Mouse (Mus musculus): Measurements from ENCODE around the gene Egr2. TPM values are rescaled to one million over a fixed set of nuclear protein-coding genes. Genes with fewer than 3 reads are reported as not detected.

The Egr2 gene
- total RNA-seq, 2 experiments from 2014 or later: 1.0 to 1.4 TPM

DNA sequence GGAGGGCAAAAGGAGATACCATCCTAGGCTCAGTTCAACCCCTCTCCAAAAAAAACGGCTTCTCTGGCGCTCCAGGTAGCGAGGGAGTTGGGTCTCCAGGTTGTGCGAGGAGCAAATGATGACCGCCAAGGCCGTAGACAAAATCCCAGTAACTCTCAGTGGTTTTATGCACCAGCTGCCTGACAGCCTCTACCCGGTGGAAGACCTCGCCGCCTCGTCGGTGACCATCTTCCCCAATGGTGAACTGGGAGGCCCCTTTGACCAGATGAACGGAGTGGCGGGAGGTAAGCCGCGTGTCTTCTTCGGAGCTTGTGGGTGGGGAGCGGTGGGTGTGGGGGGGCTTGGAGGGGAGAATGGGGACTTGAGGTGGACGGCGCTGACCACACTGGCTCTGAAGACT, 2.8 kb downstream of the Egr2 start:
- no peak for ATAC-seq (ENCODE audit: poor library complexity, severe bottlenecking)

DNA sequence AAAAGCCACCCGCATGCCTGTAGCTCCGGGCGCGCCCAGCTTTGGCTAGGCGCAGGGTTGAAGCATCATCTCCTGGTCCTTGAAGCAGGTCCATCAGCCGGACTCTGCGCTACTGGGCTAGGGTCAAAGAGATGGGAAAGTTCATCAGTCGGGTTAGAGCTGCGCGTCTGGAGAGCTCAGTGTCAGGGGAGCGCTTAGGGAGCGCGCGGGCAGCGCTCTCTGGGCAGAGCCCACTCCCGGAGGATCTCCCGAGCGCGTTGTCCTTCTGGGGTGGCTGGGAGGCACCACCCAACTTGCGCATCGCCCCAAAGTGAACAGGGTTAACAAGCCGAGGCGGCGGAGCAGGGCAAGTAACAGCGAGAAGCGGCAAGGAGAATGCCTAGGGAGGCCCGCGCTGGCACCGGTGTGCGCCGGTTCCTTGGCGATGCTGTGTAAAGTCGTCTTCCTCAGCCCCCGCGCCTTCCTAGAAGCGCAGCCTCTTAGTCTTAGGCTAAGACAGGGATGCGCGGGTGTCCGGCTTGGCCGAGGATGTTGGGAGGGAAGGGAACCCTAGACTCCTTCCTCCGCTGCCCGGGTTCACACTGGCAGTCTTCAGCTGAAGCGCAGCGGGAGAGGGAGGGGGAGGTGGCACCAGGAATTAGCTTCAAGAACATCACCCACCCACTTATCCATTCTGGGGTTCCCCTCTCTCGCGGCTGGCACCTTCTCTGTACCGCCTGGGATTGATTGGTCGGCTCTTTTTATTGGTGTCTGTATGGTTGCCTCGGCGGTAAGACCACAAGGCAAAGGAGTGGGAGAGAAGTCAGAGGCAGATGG, 3.5 kb downstream of the Egr2 start:
- no peak for ATAC-seq (ENCODE audit: poor library complexity, severe bottlenecking)

DNA sequence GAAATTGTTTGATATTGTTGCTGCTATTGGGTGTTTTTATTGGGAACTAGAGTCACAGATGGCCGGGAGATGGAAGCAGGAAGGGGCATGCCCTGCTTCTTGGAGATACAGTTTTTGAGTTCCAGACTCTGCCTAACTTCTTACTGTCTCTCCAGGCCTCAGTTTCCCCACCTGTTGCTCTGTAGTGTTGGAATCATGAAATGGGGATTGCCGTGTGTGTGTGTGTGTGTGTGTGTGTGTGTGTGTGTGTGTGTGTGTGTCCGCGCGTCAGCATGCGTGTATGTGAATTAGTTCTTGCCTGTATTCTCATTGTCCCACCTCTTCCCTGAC, 4.1 kb downstream of the Egr2 start:
- ATAC-seq (ENCODE audit: poor library complexity, severe bottlenecking): no peak

DNA sequence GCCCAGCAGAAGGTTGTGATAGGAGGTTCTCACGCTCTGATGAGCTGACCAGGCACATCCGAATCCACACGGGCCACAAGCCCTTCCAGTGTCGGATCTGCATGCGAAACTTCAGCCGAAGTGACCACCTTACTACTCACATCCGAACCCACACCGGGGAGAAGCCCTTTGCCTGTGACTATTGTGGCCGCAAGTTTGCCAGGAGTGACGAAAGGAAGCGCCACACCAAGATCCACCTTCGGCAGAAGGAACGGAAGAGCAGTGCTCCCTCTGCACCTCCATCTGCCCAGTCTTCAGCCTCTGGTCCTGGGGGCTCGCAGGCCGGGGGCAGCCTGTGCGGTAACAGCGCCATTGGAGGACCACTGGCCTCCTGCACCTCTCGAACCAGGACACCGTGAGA, 5.3 kb downstream of the Egr2 start:
- no peak for ATAC-seq (ENCODE audit: poor library complexity, severe bottlenecking)

DNA sequence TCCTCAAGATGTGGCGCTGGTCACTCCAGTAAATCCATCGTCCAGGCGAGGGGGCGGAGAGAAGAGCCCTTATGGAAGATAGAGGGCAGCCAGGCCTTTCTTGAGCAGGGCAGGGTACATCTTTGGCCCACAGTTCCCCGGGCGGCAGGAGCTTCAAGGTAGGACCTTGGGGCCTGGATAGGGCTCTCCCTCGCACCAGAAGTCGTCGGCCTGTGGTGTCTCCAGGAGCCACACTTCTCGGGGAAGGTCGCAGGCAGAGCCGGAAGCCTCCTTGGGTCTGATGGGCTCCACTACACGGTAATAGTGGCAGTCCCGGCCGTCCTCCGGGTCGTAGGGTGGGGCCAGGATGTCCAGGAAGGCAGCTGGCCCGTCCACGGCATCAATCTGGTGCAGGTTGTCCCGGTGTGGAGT, 12.6 kb downstream of the Egr2 start:
- no peak for ATAC-seq (ENCODE audit: poor library complexity, severe bottlenecking)

DNA sequence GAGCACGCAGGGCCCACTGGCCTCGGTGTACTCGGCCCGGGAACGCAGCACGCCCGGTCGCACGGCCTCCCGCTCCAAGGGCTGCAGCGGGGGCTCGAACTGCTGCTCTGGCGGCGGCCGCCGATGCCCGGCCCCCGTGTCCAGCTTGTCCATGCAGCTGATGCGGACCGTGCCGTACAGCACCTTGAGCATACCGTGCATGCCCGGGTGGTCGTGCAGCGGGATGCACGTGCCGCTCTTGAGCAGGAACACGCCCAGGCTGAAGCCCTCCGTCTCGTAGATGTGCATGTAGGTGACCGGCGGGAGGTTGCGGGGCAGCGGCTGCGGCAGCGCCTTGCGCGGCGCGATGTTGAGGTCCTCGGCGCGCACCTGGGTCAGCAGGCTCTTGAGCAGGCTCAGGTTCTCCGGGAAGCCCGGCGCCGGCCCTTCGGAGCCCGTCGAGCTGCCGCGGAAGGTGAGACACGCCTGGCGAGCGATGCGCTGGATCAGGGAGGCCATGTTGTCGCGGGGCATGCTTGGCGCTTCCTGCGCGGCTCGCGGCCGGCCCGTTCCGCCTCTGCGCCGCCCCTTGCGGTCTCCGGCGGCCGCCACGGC, 13.1 kb downstream of the Egr2 start:
- ATAC-seq (ENCODE audit: poor library complexity, severe bottlenecking): peak; percentile 33; the same call in 1 of the 2 replicates

DNA sequence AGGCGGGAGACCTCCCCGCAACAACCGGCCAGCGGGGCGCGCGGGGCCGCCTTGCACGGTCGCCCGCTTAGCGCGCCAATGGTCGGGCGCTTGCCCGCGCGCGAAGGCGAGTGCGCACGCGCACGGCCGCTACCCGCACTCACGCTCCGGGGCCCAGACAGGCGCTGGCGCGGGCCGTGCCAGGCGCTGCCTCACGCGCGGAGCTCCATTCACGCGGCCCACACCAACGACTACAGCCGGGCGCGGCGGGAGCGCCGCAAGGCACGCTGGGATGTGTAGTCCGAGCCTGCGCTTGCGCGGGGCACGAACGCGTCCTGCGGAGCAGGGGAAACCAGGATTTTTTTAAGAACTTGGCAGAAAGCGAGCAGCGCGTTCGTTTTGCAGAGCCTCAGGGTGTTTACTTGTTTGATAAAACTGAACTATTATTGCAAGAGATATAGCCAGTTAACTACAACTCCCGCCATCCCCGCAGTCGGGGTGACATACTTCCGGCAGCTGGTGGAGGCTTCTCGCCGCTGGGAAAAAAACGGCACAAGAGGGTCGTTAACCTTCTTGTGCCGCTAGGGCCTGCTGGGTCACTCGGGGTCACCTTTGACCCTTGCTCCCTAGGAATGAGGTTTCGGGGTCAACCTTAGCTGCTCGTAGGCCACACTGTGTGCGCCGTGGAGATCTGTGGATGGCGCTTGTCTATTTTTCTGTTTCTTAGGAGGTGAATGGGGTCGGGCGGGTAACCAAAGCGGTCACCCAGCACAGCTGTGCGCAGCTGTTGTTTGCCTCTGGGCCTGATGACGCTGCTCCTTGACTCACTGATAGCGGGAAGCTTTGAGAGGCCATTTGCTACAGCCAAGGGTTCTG, 13.8 kb downstream of the Egr2 start, which contains the start of gene Ado:
Gene Ado, minus strand, starts transcription at position 79 of the 855 bp plus-strand sequence.
- ATAC-seq (ENCODE audit: poor library complexity, severe bottlenecking): peak; percentile 89

DNA sequence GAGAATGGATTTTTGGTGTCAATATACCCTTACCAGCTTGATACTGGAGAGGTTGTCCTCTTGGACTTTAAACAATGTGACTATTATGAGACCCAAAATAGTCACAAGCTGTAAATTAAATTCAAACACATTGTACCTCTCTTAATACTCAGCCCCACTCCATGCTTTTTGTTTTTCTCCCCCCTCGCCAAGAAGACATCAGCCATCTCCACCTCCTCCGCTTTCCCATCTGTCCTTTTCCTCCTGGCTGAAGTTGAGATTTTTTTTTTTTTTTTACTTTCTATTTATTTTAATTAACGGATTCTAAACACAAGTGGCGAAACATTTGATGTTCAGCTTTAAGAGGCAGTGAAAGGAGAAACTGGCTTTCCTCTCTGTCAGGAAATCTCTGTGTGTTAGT, 22.8 kb downstream of the Egr2 start:
- no peak for ATAC-seq (ENCODE audit: poor library complexity, severe bottlenecking)

DNA sequence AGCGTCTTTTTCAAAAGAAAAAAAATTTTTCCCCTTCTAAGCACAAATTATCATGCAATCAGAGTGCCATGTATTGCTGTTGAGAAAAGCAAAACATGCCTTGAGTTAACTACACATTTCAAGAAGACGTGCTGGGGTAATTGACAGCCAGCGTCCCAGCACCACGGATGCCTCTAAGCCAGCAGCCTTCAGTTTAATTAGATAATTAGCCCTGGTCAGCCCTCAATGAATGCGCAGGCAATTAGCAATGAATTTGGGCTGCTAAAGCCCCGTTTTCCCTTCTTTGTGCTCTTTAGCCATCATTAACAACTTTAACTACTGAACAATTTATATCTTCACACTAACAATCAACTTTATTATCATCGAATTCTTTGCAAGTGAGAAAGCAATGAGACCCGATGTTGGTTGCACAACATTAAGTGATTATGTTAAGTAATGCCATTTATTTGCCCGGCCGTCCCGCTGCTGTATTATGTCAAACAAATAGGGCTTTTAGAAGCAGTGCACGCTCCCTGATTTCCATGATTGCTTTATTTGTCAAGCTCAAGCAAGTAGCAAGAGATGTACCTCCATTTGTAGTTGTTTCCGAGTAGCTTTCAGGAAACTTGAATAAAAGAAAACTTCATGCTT, 24.6 kb downstream of the Egr2 start:
- no peak for ATAC-seq (ENCODE audit: poor library complexity, severe bottlenecking)

DNA sequence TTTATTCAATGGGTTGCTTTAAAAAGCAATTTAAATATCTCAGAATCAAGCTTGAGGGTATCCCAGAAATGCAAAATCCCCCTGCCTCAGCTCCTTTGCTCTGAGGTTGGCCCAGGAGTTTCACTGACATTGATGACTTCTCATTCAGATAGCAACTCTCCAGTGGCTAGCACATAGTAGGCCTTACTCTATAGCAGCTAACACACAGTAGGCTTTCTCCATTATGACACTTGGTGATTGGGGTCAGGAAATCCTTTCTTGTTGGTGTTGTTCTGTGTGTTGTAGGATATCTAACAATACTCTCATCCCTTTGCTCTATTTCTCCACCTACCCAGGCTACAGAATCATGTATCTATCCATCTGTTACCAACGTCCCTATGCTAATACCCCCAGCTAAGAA, 25.9 kb downstream of the Egr2 start:
- no peak for ATAC-seq (ENCODE audit: poor library complexity, severe bottlenecking)

DNA sequence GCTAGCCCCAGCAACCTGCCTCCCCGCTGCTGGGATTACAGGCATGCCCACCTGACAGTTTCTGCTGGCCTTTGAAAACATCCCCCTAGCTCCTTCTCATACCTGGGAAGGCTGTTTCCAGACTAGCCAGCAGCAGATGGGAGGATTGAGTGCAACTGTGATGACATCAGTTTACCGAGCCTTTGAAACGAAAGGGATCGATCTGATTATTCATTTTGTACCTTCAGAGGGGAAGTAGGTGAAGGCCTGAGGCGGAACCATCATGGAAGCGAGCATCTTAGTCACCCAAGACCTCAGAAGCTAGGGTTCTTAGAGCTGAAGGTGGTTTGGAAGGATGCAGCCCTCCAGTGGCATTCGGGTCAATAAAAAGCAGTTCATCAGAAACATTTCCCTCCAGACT, 29.2 kb downstream of the Egr2 start:
- no peak for ATAC-seq (ENCODE audit: poor library complexity, severe bottlenecking)

DNA sequence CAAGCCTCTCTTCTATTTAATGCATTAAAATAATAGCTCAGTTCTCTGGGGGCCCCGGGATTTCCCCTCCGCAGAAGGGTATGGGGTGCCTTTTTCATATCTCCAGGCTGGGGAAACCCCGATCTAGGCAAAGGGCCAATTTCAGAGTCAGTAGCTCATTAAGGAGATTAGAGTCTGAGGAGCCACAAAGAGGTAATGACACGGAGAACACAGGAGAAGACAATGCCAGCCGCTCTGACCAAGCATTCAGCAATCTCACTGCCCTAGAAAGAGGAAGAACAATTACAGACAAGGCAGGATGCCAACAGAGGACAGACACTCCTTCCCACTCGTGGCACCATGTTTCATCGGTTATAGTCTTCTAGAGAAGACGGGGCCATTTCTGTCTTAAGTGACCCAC, 30.8 kb downstream of the Egr2 start:
- peak; percentile 94 for ATAC-seq (ENCODE audit: poor library complexity, severe bottlenecking)

DNA sequence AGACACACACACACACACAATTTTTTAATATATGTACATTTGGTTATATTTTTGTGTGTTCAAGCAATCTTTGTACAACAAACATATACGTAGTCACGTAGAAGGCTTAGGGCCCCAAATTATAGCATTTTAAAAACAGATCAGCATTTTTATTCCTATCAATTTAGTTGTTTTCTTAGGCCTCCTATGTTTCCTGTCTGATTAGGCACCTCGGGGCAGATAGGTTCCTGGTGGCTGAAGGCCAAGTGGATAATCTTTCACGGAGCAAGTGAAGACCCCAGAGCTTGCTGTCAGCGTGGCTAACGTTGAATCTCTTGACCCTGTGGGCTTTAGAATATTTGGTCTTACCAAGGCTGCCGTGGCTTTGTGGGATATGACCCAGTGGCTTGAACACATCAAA, 34.3 kb downstream of the Egr2 start:
- no peak for ATAC-seq (ENCODE audit: poor library complexity, severe bottlenecking)

DNA sequence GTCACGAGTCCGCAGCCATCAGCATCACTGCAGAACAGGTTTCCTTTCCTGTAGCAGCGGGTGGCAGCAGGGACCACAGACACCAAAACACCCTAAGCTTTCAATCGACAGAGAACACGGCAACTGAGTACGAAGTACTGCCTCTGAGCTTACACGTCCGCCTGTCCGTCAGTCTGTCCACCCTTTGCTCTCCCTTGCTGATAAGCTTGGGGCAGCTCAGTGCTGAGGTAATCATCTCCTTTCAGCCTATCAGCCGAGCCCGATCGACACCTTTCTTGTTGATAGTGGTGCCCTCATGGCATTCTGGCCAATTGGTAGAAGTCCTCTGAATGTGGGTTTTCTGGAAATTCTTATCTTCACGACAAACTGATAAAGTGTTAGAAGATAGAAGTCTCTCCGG, 36.2 kb downstream of the Egr2 start:
- ATAC-seq (ENCODE audit: poor library complexity, severe bottlenecking): peak; percentile 52

DNA sequence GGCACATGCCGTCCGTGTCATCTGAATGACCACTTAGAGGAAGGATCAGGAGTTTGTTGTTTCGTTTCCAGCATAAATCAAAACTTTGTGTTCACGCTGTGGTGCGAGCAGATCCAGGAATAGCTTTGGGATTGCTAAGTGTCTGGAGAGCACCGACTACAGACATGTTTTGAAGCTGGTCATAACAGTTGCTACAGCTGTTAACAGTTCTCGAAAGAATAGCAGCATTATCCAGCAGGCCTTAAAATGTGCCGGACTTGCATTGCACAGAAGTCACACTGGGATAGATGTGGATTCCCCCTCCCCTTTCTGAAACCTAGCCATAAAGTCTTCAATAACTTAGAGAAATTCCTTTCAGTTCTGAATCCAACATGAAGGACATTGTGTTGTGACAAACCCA, 38.0 kb downstream of the Egr2 start:
- no peak for ATAC-seq (ENCODE audit: poor library complexity, severe bottlenecking)

DNA sequence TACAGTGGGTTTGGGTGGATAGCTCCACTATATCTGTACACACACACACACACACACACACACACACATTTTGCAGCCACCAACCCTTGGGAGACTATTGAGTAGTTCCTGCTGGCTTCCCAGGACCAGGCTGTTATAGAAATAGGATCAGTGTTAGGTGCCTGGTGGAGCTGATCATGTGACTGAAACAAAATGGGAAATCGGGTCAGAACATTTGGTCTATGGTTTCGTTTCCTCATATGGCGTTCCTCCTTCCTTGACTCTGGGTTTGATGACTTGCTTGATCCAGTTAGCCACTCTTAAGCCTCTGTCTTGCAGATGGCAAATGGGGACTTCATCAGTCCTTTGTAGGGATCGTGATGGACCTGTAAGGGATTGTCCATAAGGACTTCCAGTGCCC, 44.6 kb downstream of the Egr2 start:
- ATAC-seq (ENCODE audit: poor library complexity, severe bottlenecking): peak; percentile 61

DNA sequence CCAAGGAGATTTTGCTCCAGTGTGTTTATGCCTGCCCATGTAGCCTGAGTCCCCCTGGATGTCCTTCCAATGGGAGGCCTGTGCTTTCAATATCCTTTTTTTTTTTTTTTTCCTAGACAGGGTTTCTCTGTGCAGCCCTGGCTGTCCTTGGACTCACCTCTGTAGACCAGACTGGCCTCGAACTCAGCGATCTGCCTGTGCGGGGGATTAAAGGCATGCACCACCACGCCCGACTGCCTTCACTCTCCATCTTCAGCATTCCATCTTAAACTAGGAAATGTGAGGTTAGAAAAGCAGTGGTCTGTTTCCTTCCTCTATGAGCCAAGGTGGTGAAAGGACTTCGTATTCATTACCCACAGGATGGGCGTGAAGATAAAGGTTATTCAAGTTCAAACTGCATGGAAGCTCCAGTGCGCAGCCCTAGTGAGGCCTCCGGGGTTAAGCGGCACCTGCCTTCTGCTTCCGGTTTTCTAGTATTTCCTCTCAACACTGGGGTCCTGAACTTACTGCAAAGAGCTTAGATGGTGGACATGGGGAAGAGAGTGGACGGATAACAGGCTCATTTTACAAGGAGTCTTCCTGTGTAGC, 46.5 kb downstream of the Egr2 start:
- peak; percentile 64 for ATAC-seq (ENCODE audit: poor library complexity, severe bottlenecking)

DNA sequence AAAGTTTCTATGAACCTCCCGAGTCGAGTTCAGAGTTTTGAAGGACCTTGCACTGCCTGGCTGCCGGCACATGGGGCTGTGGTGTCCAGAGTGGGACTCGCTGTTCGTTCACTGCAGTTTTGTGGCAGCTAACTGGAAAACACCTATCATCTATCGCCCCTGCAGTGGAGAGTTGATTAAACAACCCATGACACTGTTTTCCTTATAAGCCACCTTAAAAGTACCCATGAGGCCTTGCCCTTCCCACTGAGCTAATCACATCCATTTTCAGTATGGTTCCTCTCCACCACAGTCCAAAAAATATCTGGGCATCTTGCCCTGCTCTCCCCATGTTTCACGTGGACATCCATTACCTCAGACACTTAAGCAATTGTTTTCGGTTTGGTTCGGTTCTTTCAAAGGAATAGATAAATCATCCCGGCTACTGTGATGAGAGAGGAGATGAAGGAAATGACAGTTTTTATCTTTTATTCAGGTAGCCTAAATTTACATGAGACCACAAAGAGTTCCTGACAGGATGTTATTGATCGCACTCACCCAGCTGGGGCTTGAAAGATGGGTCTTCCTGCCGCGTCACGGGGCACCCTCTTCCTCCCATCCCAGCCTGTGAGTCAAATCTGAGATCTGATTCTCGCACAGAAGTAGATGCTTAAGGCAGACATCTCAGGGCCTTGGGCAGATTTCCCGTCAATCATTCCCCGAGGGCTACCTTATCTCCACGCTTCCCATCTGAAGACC, 50.8 kb downstream of the Egr2 start:
- ATAC-seq (ENCODE audit: poor library complexity, severe bottlenecking): peak; percentile 20; the same call in 1 of the 2 replicates
